Mouse (Mus musculus) cerebellum, adult 11-12 months (tissue): ENCODE results near the gene Pilra.

Experiments
- DNase-seq: peaks from one replicate; pipeline ENCODE4 v3.0.0; 2022

The Pilra gene

DNA sequence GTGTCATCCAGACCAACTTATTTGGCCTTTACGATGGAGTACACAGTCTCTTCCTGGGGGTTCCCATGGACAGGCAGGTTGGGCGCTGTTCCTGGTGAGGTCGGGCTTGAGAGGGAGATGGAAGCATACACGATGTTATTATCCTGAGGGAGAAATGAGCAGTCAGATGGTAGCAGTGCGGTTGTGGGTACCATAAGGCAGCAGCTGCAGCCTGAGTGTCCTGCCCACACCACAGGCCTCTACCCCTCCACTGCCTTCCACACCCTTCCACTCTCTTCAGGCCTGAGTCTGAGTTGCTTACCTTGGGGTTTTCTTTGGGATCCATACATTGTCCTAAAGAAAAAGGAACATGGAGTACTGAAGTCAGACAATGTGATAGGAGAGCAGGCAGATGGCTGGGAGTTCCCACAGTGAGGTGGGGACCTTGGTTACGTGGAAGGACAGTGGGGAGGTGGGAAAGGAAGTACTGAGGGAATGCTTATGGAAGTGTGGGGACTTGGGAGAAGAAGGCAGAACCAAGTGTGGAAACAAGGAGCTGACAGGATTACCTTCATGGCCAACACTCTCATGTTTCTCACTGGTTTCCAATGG is 12.5 kb downstream of the Pilra start:
- no peak for DNase-seq

DNA sequence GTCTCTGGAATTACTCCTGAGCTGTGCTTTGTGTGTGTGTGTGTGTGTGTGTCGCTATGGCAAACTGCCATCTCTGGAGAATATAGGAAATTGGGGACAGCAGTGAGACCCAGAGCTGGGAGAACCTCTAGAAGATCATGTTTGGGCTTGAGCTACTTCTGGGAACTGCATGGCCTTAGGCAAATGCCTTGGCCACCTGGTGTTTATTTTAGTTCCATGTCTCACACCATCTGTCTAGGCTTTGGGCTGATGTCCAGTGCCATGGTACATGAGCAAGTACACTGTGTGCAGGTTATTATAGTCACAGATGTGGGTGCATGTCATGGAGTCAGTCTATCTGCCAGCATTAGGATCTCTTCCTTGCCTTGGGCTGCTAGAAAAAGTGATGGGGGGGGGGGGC is 13.5 kb downstream of the Pilra start:
- DNase-seq, result peak; percentile 22

DNA sequence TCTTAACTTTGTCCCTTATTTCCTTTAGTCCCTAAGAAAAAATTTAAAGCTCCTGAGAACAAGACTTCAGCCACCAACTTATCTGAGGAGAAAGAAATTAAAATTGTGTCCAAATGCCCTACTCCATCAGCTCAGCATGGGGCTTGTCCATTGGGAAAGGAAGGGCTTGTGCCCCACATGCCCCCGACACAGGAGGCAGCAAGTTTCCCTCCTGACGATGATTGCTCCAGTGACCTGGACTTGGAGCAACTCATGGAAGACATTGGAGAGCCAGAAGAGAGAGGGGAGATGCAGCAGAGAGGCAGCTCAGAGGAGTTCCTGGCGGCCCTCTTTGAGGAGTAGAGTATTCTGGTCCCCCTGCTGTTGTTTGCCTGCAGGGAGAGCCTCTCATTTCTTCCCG is 14.0 kb downstream of the Pilra start:
- DNase-seq, result no peak

DNA sequence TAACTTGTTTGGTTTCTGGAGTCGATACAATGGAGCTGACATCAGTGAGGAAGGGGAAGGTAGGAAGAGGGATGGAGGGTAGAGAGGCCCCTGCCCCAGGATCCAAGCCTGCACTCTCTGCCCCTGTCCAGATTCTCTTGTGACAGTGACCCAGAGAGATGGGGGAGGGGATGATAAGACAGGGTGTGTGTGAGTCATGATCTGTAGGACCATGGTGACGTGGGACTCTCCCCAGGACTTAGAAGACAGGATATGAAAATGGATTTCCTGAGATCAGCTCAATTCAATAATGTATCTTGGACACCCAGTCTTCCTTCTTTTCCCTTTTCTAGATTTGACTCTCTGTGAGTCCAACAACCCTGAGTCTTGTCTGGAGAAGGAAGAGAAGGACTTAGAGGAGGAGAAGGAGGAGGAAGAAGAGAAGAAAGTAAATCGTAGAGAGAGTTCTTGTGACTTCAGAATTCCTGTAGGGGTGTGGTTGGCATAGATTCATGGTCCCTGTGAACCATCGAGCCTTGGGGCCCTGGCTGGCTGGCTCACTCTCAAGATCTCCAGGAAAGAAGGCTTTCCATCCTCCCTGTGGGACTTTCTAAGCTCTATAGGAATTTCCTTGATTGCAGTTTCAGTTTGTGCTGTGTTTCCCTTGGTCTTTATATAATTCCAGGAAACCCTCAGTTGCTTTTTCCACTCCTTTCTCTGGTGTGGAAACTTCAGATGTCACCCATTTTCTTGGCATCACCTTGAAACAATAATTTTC is 18.4 kb downstream of the Pilra start:
- DNase-seq, result no peak

DNA sequence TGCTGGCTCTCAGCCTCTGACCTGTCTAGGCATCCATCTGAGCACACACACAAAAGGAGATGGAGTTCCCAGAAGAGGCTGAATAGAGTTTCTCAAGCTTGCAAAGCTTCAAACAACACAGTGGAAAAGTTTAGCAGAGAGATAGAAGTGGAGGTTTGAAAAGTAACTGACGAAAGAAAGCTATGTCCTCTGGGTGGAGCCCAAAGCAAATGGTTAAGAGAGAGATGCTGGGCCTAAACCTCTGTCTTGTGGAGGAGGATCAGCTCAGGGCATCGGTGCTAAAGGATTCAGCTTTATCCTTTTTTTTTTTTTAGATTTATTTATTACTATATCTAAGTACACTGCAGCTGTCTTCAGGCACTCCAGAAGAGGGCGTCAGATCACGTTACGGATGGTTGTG is 27.8 kb downstream of the Pilra start:
- no peak for DNase-seq

DNA sequence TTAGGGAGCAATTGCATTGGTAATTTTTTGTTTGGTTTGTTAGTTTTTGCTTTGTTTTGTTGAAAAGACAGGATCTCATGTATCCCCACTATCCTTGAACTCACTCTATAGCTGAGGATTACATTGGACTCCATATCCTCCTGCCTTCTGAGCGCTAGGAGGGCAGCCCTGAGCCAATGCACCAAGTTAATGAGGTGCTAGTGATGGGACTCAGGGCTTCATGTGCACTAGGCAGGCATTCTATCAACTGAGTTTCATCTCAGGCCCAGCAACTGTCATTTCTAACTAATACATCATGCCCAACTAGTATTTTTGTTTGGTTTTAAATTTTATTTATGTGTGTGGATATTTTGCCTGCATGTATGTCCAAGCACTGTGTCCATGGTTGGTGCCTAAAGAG is 29.9 kb downstream of the Pilra start:
- DNase-seq, result no peak

DNA sequence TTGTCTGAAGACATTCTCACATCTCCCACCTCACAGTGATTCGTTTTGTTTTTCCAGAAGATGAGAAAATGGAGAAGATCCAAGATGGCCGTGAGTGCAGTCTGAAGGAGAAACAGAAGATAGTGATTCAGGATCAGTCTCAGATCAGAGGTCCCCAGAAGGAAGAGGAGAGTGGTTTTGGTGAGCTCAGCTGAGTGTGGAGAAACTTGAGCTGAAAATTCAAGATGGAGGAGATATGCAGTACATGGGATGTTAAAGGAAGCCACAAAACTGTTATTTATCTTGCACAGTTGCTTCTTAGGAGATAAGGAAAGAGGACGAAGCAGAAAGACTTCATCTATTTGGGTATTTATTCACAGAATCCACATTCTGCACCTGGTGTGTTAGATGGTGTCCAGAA is 35.2 kb downstream of the Pilra start:
- DNase-seq, result no peak

DNA sequence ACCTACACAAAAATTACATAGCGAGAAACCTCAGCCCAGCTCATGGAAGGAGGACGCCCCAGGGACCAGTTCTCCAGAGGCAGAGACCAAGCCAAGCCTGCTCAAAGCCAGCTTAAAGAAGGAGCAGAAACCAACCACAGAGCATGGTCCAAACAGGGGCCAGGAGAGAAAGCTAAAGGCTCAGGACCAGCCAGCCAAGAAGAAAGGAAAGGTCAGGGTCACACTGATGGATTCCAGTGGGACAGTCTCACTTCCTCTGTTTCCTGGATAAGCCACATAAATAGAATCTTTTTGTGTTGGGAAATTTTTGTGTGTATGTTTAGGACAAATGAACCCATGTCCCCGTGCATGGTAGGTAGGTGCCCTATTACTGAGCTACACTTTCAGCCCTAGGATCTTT is 39.5 kb downstream of the Pilra start:
- no peak for DNase-seq

DNA sequence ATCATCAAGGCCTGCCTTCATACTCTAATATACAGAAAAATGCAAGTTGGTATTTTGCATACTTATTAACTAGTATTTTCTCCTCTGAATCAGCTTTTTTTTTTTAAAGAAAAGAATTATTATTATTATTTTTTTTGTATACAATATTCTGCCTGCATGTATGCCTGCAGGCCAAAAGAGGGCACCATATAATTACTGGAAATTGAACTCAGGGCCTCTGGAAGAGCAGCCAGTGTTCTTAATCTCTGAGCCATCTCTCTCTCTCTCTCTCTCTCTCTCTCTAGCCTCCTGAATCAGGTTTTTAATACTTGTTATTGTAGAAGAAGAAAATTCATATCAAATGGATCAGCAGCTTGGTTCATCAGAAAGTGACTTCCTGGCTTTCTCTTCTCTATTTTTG is 44.5 kb downstream of the Pilra start:
- no peak for DNase-seq

DNA sequence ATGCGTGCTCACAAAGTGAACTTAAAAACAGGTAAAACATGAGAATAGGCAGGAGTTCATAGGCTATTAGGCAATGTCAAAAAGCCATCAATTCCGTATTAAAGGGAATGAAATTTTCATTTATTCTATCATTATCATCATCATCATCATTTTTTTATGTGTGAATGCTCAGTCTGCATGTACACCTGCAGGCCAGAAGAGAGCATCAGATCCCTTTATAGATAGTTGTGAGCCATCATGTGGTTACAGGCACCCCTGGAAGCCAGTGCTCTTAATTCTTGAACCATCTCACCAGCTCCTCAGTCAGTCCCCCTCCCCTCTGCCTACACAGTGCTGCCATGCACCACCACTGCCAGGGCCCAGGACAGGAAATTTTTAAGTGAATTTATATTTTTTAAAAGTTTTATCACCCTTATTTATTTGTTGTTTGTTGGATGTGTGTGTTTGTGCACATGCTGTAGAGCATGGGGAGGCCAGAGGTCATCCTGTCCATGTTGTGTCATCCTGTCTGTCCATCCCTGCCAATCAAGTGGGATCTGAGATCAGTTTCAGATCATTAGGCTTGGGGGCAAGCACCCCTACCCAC is 47.0 kb downstream of the Pilra start:
- DNase-seq, result peak; percentile 60

DNA sequence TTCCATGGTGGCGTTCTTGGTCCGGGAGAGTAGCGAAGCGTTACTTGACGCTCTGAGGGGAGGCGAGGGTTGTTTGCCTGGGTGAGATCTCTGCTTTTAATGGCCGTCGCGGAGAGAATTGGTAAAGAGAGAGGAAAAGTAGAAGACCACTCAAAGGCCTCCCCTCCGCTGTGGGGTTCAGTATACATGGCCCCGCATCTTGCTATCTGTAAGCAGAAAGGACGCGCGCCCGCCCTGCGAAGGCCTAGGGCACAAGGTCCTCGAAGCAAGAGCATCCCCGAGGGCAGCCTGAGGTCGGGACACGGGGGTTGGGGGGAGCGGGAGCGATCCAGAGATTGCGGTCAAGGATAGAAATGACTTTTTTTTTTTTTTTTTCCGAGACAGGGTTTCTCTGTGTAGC is 47.9 kb downstream of the Pilra start:
- peak; percentile 81 for DNase-seq

DNA sequence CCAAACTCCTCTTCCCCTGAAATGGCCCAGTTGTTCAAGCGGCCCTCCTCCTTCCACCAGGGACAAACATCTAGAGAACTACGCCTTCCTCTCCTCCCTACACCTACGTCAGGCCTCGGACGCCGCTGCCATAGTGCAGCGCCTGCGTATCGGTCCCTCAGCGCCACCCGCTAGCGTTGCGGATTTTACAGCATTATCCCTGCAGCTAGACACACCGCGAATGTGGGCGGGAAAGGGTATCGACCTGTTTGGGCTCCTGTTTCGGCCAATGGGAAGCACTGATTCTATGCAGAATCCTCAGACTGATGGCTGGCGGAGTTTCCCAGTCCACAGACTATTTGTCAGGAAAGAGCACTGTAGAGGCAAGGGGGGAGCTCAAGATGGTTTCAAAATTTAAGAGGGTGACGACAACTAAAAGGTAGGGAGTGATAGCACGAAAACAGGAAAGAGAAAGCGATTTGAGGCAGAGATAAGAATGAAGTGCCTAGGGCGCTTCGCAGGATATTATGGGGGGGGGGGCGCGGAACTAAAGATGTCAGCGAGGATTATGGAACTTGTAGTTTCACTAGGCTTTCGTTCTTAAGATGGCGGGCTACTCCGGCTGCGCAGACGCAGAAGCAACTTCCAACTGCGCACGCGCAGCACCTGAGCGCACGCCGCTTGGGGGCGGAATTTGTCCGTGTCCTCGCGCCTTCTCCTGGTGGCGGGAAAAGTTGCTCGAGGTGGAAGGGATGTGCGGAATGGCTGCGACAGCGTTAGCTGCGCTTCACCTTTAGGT is 48.7 kb downstream of the Pilra start, which contains the start of the genes Mepce and Zcwpw1:
Mepce (minus strand) TSS at position 505 of the 778 bp plus-strand sequence.
Zcwpw1 (plus strand) TSS at position 648 of the 778 bp plus-strand sequence.
- peak; percentile 97 for DNase-seq

DNA sequence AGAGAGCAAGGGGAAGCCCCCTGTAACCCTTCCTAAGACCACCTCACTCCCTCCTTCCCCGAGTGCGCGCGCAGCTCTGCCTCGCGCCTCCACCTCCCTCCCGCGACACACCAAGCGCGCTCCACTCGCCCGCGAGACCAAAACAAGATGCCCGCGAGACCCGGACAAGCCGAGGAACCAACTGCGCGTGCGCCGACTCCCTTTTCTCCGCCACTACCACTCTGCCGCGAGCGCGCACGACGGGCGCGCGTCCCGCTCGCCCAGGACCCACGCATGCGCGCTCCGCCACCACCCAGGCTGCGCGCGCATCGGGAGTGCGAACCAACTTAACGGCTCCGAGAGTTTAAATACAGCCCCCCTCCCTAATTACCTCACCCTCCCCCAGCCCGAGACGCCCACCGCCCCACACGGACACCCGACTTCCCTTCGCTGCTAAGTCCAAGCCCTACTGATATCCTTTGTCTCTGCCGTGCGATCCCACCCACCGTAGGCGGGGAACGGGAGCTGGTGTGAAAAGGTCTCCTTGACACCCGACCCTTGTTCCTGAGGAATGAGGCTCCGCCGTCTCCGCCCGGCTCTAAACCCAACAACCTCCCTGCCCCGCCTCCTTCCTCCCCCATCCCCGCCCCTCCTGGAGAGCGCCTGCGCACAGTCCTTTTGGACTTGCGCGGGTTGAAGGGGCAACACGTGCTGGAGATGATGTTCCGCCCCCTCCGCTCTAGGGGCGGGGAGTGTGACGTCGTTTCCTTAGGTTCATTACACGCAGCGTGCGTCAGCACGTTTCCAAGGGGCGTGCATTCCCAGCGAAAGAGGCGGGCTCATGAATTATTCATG is 49.8 kb downstream of the Pilra start:
- peak; percentile 99 for DNase-seq

DNA sequence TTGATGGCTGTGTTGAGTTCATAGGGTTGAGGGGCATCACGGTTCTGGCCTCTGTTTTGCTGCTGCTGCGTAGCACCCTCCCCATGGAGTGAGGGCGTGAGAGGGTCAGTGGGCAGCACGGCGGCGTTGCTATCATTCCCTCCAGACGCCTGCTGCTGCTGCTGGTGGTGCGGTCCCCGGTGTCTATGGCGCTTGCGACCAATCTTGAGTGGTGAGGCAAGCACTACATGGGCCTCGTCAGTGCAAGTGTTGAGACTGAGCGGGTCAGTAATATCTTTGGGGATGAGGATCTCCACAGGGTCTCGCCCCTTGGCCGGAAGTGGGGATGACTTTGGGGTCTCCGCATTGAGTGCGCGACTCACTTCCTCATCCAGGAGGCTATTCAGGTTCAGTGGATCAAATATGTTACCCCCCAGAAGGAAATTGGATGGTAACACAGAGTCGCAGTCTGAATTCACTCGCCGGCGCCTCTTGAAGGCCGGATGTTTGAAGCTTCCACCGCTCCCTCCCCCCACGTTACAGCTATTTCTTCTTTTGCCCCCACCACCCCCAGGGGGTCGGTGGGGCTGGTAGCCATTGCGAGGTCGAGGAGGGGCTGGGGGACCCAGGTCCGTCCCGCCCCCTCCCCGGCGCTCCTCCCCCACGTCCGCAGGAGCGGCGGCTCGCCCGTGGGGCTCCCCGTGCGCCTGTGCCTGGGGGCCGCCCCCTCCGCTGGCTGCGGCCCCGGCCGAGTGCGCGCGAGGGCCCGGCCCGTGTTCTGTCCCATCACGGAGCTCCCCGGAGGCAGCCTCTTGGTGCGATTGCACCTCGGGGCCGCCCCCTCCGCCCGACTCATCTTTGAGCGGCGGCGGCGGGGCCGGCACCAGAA is 50.7 kb downstream of the Pilra start:
- no peak for DNase-seq

DNA sequence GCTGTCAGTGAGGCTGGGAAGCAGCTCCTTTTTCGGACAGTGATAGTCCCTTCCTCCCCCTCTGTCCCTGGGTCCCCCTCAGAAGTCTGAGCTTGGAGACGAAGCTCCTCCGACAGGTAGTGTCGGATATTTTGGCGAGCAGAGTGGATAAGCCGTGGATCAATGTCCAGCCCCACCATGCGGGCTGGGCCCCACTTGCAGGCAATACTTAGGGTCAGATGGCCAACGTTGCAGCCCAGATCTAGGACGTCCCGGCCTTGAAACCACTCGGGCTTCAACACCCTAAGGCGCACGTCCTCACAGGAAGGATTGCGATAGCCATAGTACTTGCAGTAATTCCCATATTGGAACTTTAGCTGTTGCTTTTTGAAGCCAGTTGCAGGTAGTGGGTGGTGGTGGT is 51.5 kb downstream of the Pilra start:
- peak; percentile 57 for DNase-seq

DNA sequence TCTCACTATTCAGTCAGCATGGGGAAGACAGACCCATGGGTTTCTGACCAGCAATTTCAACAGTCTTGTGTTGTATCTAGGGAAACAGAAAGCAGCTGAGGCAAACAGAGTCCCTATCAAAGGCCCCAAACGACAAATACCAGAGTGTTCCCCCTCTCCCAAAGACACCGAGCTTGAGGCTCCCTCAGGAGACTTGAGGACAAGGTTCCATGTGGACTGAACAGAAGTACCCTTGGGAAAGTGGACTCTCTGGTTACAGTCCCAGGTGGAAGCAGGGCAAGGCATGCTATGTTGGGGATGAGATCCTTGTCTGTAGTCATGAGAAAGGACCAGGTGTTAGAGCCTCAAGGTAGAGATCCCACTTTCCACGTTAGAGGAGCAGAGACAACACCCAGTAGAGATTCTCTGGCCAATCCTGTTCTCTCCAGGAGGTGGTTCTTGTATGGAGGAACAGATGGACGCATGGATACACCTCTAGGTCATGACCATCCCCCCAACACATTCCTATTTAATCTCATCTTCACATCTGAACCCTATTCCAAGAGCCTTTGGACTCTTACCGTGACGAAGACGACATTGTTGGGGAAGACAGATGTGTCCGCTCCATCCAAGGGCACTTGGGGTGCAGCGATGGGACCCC is 52.1 kb downstream of the Pilra start:
- DNase-seq, result no peak

DNA sequence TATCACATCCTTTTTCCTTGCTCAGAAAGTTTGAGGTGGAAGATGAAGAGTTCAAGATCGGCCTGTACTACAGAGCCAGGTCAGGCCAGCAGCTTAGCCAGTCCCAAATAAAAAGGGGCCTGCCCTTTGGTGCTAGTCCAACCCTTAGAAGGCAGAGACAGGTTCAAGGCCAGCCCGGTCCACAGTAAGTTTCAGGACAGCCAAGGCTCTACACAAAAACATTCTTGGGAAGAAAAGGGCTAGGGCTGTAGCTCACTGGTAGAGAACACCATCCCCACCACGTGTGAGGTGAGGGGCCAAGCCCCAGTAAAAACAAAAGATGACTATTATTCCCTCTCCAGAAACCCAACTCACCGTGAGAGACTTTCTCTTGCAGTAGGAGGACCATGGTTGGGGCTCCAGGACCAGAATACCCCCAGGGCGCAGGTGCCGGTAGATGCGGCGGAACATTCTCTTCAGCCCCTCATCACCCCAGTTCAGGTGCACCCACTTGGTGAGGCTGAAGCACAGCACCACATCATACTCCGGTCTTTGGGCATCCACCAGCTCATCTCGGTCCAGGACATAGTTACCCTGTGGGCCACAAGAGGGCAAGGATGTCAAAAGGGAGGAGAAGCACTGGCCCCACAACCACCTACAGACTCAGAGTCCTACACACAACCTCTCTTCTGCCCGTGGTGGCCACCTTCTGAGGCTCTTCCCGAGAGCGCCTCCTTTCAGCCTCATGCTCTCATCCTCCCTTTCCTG is 53.1 kb downstream of the Pilra start:
- DNase-seq, result peak; percentile 46

DNA sequence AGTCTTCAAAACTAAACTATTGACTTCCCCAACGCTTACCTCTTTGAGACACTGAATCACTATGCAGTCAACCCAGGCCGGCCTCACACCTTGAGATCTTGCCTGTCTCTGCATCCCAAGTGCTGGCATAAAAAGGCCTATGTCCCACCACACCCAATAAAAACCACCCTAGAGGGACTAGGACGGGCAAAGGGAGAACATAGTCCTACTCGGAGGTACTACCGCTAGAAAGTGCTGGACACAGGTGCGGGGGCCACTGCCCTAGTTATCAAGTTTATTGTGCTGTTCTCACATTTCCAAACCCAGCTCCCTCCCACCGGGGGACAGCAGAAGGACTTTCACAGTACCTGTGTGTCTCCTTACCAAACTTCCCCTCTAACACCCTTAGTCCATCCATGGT is 54.4 kb downstream of the Pilra start:
- no peak for DNase-seq

DNA sequence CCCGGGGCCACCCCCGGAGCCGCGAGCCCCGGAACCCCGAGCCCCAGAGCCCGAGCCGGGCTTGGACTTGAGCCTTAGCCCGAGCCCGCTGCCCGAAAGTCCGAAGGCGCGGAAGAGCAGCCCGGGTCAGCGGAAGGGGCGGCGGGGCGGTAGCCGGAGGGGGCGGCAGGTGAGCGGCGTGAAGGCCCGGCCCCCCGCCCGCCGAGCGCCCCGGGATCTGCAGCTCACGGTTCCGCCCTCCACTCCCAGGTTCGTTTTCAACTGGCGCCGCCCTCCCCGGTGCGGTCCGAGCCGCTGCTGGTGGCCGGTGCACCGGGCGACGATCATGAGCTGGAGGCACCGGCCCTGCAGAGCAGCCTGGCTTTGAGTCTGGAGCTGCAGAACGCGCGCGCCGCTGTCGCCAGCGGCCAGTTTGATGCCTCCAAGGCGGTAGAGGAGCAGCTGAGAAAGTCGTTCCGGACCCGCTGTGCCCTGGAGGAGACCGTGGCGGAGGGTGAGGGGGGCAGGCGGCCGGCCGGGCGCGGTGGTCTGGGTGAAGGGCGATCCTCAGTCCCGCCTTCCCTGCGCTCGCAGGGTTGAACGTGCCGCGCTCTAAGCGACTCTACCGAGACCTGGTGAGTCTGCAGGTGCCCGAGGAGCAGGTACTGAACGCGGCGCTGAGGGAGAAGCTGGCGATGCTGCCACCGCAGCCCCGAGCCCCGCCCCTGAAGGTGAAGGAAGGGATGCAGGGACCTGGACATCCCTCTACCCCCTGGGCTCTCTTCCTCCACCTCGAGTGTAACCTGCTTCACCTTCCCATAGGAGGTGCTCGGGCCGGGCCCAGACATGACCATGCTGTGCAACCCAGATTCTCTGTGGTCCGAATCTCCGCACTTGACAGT is 56.8 kb downstream of the Pilra start:
- DNase-seq, result peak; percentile 67
